Mouse (Mus musculus) liver (tissue): ENCODE measurements around the gene Smim24.

Experiments
- DNase-seq: peaks from one replicate; pipeline ENCODE4 v3.0.0-alpha.2; 2020; ENCODE audit warnings: mixed read lengths

The Smim24 gene

DNA sequence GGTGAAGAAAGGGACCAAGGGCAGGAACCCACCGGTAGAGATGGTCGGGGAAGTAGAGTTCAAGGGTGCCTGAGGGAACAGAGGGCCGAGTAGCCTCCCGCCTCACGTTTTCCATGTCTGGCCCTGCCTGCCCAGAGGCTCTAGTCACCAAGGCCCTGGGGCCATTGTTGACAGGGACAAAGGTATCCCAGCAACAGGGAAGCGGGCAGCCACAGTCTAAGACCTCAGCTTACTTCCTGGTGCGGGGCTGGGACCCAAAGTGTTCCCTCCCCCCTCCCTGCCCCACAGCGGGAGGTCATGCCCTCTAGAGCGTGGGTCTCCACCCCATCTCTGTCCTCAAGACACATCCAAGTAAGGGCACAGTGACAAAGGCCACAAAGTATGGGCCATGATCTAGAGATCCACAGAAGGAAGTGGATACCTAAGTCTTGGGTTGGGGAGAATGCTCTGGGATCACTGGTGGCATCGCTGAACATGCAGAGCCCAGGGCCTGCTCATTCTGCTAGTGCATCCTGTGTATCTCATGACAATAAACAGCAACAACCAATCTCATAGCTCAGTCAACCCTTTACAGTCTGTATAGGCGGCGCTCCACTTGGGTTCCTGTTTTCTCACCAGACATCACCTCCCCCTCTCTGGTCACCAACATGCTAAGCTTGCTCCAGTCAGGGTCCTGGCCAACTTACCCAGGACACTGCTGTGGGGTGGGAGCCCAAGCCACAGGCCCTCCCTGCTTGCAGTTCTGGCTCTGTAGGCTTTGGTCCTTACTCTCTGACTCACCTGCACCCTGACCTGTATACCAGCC, 27.0 kb upstream of the Smim24 start, which contains the start of gene 4930404N11Rik:
Gene 4930404N11Rik, minus strand, starts transcription at position 145 of the 805 bp plus-strand sequence.
- DNase-seq: peak; percentile 48

DNA sequence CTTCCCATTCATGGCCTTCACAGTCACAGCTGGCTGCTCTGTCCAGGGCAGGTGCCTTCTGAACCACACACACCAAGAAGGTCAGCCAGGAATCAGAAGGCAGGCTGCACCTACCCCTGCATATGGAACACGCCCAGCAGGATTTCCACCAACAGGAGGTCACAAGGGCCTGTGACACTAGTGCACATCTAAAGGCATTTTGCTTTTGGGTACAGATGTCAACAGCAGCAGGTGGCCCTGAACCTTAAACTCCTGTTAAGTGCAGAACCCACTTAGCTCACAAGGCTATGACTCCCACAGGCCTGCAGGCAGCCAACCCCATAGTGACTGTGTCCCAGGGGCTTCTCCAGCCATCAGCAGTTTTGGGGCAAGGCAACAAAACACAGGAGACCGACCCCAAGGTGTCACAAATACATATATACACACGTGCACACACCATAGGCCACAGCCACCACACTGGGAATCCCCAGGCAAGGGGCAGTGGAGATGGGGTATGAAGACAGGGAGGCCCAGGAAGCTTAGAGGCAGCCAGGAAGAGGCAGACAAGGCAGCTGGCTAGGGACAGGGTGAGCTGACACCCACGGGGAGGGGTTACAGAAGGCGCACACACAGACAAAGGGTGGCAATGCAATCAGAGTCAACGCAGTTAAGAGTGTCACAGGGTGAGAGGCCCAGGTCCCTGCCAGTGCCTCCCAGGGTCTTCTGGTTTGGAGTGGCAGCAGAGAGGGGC, 26.2 kb upstream of the Smim24 start:
- no peak for DNase-seq

DNA sequence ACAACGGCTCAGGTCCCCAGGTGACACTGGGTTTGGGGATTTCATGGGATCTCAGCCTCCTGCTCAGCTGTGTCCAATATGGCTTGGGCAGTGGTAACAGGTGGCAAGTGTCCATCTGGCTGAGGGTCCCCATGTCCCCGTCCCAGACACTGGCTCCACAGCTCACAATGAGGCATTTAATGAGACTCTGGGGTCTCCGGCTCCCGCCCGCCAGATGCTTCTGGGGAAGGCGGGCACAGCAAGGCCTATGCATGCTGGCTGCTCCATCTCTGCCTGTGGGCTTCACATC, 25.7 kb upstream of the Smim24 start:
- DNase-seq: no peak

GRCm38 (mm10) chr10:81375322-81375721, 17.5 kb upstream of the Smim24 start:
- no peak for DNase-seq

DNA sequence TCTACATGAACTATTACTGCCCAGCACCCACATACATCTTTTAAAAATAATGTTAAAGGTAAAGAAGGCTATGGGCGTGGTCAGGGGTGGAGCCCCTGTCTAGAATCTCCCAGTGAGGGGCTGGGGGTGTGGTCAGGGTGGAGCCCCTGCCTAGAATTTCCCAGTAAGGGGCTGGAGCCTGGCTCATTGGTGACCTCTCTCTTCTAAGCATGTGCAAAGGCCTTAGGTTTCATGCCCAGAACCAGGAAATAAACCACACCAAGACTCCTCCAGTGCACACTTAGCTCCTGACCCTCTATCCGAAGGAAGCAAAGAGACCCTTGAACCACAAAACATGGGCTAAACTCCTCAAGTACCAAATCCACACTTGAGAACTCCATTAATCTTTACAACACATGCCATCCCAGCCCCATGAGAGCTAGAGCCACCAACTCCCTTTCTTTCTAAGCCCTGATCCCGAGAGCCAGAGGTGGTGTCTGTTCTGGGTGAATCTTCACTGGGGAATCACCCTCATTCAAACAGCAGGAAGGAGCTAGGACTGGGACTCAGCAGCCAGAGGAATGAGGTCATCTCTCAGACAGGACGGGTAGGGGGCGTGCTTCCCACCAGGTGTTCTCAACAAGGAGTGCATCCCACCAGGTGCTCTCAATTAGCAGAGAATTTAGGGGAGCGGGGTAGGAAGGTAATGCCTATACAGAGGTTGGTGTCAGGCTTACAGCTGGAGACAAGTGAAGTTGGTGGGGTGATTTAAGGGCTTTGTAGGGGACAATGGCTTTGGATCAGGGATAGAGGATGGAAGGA, 16.1 kb upstream of the Smim24 start:
- DNase-seq: peak; percentile 91

GRCm38 (mm10) chr10:81377362-81377664, 15.5 kb upstream of the Smim24 start:
- DNase-seq: no peak

DNA sequence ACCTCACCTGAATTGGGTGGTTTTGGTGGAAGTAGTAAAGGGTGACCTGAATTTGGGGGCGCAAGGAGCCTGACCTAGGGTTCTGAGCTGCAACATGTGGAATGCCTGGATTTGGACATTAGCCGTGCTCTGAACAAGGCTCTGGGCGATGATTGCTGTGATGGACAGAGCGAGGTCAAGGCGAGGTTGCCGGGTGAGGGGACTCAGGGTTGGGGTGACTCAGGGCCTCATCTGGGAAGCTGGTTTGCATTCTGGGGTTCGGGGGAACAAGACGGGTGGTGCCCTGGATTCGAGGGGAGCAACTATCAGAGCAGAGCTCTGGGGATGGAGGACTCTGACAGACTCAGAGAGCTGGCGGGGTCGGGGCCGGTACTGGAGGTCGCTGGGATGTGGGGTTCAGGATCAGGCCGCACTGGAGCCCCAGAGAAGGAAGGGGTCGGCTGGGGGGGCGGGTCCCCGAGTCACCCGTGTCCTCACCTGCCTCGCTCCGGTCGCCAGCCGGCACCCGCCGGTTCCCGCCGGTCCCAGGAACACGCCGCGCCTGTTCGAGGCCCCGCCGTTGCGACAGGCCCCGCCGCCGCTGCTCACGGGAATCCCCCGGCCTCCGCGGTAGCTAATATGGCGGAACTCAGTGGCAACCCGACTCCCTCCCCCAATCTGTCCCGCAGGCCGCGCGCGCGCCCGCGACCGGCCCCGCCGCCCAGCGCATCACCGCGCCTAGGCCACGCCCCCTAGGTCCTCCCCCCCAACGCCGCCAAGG, 14.9 kb upstream of the Smim24 start, which contains the start of gene Fzr1:
Gene Fzr1, minus strand, starts transcription at position 724 of the 760 bp plus-strand sequence.
- DNase-seq: no peak

- peak; percentile 100 for DNase-seq
These were observed 14.2 kb upstream of the Smim24 start for GRCm38 (mm10) chr10:81378553-81379182.

DNA sequence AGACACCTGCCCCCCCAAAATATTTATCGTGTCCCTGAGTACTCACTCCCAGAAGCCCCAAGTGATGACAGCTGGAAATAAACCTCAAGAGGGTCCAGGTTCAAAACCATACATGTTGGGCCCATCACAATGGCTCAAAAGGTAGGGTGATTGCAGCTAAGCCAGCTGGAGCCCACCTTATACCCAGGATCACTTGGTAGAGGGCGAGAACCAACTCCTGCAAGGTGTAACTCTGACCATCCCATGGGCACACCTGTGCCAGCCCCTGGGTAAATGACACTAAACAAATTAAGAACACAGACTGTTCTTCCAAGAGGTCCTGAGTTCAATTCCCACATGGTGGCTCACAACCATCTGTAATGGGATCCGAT, 13.7 kb upstream of the Smim24 start:
- no peak for DNase-seq

DNA sequence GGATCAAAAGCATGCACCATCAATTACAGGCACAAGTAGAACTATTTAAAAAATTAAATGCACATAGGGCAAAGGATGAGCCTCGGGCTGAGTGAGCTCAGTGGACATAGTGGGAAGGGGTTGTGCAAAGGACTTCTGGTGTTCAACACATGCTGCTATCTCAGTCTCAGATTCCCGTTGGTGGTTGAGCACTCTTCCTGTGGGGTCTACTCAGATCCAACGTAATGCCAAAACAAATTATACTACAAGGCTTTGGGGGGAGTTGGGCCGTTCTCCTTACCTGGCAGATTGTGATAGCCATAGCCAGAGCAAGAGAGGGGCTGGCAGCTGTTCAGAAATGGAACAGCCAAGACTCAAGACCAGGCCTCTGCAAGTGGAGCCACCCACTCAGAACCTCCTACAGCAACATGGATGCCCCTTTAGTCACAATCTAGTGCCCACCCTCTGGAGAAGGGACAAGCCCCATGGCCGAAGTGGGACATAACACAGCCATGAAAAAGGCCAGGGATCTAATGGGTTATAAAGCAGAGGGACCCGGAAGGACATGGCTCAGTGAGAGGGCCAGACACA, 13.0 kb upstream of the Smim24 start:
- no peak for DNase-seq

DNA sequence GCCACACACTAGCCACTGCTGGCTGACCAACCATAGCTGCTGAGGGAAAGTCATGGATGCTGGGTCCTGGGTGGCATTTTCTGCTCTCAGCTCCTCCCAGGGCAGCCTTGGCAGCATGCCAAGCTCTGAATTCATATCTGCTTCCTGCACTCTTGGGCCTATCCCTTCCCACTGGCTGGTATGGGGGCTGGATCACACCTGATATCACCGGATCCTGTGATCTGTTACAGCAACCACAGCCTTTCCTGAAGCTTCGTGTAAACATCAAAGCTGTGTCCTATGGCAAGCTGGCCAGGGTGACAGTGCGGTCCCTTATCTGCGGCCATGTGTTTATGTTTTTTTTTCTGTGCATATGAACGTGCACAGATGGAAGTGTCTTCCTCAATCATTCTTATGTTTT, 10.8 kb upstream of the Smim24 start:
- peak; percentile 93 for DNase-seq

GRCm38 (mm10) chr10:81383802-81384604, 8.8 kb upstream of the Smim24 start, which contains the start of the genes Dohh and Gm48551:
Gene Dohh, plus strand, starts transcription at chr10:81384428.
Gene Gm48551, plus strand, starts transcription at chr10:81384466.
- DNase-seq: peak; percentile 100

GRCm38 (mm10) chr10:81384605-81384982, 8.3 kb upstream of the Smim24 start:
- no peak for DNase-seq

GRCm38 (mm10) chr10:81385603-81386306, 7.1 kb upstream of the Smim24 start:
- DNase-seq: no peak

DNA sequence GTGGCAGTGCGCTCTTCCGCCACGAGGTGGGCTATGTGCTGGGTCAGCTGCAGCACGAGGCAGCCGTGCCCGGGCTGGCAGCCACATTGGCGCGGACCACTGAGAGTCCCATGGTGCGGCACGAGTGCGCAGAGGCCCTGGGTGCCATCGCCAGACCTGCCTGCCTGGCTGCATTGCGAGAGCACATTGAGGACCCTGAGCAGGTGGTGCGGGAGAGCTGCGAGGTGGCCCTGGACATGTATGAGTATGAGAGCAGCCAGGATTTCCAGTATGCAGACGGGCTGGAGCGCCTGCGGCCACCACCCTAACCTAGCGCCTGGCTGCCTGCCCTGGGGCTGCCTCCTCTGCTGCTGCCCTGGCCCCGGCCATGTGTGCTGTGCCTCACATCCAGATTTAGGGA, 5.1 kb upstream of the Smim24 start:
- DNase-seq: no peak

DNA sequence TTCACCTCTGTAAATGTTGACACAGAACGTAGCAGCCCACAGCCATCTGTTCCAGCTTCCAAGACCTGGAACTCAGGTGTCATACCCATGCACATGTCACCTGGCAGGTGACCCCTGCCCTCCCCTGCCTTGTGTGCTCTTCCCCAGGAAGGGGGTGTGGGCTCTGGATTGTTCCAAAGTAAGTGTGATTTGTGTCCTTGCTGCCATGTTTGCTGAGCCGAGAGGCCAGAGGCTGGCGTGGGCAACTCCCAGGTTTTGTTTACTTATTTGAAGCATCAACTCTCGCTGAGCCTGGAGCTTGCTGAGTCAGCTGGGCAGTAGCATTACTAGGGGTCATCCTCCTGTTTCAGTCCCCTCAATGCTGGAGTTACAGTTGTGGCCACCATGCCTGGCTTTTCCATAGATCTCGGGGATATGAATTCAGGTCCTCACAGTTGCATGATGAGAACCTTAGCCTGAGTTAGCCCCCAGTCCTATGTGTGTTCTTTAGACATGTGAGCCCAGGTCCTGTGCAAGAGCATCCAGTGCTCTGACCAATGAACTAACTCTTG, 4.3 kb upstream of the Smim24 start, which contains the start of gene Gm48552:
Gene Gm48552, plus strand, starts transcription at position 501 of the 551 bp plus-strand sequence.
- DNase-seq: no peak

GRCm38 (mm10) chr10:81389373-81389772, 3.5 kb upstream of the Smim24 start:
- no peak for DNase-seq

DNA sequence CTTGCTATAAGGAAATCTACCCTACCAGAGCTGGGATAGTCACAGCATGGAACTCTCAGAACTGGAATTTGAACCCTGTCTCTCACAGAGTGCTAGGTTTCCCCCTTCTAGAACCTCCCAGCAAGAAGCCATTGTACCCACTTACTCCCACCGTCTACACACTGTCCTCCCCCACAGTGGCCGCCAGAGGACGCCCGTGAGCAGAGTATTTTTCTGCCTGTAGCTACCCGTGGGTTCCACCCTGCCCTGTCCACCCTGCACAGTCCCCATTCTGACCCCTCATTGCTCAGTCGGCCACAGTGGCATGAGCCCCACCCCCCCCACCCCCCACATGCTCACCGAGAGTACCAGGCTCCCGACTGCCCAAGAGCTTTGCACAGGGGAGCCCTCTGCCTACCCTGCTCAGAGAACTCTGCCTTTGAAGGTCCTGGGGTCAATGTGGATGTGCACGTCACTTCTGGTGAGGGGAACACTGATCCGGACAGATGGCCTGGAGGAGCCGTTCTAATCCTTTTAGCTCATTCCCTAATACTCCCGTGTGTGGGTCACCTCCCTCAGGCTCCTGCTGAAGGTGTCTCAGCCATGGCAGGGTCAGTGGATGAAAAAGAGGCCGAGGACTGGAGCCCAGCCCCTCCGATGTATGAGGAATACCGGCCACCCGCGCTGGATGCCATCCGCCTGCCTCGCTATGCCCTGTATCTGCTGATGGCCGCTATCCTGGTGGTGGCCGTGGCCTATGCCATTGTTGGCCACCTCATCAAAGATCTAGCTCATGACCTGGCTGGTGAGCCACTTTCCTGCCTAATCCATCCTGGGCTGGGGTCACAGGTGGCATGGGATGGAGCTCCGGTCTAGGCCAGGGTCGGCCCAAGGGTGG, 2.8 kb upstream of the Smim24 start:
- peak; percentile 75 for DNase-seq

DNA sequence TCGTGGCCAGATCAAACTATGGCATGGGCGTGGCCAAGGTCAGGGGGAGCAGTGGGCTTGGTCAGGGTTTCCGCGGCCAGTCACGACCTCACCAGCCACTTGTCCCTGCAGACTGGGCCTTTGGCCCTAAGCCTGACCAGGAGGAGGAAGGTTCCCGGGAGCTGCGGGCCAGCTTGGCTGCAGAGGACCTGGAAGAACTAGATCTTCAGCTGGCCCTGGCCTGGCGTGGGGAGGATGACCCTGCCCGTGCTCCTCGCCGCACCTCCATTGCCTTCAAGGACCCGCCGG, 2.2 kb upstream of the Smim24 start:
- DNase-seq: no peak
